Mouse (Mus musculus) spleen, adult 2 months (tissue): ENCODE measurements at regions not wholly inside any gene's neighbourhood (a gene's known extent, or its start where the extent isn't known, plus 50 kb on each side); places are given as distances from the start of the nearest gene placed in this dataset.

Experiments
- CTCF ChIP-seq: fragments of 200-500 bp; IDR thresholded peaks from 2 replicates; pipeline ENCODE4 v1.5.1; 2011; ENCODE audit warnings: mild to moderate bottlenecking, inconsistent platforms; ENCODE audit not compliant: insufficient read depth, insufficient read length, insufficient replicate concordance; ENCODE audit errors: extremely low read depth
- POLR2A ChIP-seq: fragments of 200-500 bp; IDR thresholded peaks from 2 replicates; pipeline ENCODE4 v1.6.1; 2011; ENCODE audit warnings: low read depth, low read length, inconsistent platforms

DNA sequence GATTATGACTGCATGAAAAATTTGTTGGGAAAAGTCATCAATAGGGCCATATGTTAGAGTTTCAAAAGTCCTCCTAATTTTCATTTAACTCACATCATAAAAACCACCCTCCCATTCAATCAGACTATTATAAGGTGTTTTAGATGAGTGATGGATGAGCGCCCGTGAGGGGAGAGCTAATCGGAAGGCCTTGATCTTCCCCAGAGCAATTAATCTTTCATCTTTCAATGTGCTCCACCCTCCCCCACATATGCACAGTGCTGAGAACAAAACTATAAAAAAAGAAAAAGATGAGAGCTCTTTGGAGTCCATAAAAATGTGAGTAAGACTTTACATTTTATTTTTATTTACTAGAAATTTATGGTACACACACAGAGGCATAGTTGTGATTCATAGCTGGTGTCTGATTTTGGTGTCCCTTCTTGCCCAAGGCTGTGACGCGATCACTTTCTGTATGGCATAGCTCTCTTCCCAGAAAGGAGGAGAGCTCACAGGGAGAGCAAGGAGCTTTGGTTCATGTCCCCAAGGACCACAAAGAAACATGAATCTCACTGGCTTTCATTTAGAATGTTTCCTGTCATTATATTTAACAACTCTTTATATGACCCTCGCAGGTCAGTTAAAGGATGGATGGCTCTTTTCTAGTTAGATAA lies 119.5 kb upstream of the Pfkp start:
- TF ChIP-seq POLR2A (no peak), CTCF (no peak)
